Mouse (Mus musculus): ENCODE results near the gene Ap4m1. TPM values are rescaled to one million over a fixed set of nuclear protein-coding genes. Genes with fewer than 3 reads are reported as not detected.

Ap4m1 gene
- 27.2 TPM for polyA plus RNA-seq (2015; fragmentation: Illumina TruSeq; extraction: RNeasy Lipid Tissue Mini Kit (QIAGEN cat#74804); ENCODE audit: insufficient read depth, low replicate concordance)

DNA sequence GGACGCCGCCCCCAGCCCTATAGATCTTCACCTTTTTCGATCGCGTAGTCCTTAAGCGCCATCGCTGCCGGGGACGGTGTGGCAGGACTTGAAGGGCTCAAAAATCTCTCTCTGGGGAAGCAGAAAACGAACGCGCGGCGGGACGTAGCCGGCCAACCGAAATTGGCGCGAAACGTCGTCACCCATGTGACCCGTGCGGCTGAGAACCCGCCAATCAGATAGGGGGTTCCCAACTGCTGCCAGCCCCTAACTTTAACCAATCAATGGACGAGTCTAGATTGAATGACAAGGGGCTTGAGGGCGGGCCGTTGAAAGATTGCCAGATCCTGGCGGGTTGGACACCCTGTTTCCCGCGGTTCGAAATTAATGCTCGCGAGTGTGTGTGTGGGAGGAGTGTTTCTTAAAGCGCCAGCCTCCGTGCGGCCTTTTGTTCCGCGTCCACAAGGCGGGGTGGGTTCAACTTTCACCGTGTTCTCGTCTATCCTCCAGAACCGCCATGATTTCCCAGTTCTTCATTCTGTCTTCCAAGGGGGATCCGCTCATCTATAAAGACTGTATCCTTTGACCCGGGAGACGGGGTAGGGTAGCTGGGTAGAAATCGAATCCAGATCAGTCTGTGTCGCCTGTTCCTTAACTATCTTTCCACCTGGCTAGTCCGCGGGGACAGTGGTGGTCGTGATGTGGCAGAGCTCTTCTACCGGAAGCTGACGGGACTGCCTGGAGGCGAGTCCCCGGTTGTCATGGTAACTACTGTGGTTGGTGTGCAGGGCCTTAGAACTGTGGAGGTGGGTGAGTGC lies at the start of gene Ap4m1, which contains the start of gene Mcm7:
Ap4m1 (plus strand) TSS at position 308 of the 797 bp plus-strand sequence.
Mcm7 (minus strand) TSS at position 728 of the 797 bp plus-strand sequence.

DNA sequence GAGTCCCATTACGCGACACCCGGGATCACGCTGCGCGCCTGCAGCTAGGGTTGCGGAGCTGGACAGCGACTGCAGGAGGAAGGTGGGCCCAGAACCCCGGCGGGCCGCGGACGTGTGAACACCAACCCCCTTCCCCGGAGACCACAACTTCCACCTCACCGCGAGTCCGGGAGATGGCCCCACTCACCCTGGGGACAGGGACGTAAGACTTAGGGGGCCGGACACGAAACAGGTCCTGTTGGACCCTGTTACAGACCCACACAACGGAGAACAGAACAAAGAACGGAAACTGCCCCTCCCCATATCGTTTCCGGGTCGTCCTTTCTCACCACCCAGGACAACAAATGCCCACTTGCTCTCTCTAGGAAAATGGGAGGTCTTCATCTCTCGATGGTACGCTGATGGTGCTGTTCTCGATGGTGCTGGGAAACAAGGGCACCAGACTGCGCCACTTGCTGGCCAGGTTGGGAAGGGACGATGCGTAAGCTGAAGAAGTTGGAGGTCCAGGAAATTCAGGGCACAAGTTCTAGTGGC lies 16.3 kb upstream of the Ap4m1 start, which contains the start of gene Zfp113:
Zfp113 (minus strand) TSS at position 302 of the 534 bp plus-strand sequence.

DNA sequence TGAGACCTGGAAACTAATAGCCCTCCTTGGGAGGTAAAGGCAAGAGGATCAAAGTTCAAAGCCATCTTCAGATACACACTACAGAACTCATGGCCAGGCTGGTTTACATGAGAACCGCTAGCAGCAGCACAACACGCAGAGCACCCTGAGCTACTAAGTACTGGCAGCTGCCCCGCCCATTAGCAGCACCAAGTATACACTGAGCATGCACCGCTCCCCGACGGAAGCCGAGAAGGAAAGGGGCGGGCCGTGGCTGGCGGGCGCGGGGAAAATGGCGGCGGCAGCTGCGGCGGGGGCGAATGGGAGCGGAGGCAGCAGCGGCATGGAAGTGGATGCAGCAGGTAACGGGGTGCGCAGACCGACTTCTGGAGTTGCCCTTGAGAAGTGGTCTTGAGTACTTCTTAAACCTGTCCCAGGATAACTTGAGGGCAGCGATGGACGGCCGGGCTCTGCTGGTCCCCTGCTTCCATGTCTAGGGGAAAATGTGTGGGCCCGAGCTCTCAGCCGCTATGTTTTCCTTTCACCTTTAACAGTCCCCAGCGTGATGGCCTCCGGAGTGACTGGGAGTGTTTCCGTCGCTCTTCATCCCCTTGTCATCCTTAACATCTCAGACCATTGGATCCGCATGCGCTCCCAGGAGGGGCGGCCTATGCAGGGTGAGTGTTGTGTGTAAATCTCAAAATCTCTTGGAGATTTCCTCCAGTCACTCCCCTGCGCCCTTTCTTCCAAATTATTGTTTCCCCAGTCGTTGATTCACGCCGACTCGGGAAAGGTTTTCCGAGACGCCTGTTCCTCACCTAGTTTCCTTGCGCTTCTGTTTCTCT lies 10.7 kb upstream of the Ap4m1 start, which contains the start of gene Cops6:
Cops6 (plus strand) TSS at position 230 of the 824 bp plus-strand sequence.

DNA sequence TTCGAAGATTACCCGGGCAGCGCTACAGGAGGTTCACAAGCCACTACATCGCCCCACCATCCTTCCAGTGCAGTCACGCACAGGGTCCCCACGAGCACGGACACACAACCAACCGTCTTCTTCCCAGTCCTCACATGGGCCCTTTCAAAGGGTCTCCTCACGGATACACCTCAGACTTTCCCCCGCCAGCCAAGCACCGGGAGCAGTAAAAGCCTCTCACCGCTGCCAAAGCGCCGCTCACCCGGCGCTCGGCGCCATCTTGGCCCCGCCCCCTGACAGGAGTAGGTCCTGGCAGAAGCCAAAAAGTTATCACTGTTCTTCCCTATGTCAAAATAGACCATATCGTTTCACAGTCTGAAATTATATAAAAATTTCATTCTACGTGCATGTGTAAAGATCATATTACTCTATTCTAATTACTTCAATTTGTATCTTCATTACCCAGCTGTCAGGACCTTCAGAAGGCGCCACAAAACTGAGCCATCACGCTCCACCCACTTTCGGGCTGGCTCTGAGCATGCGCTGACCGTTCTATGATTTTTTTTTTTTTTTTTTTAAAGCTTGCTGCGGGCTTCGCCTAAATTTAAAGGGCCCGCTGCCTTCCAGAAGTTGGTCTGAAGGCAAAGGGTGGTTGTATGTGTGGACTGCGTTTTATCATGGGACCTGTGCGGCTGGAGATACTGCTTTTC lies 15.3 kb downstream of the Ap4m1 start, which contains the start of the genes Taf6 and Cnpy4:
Taf6 (minus strand) TSS at position 502 of the 689 bp plus-strand sequence.
Cnpy4 (plus strand) TSS at position 536 of the 689 bp plus-strand sequence.

DNA sequence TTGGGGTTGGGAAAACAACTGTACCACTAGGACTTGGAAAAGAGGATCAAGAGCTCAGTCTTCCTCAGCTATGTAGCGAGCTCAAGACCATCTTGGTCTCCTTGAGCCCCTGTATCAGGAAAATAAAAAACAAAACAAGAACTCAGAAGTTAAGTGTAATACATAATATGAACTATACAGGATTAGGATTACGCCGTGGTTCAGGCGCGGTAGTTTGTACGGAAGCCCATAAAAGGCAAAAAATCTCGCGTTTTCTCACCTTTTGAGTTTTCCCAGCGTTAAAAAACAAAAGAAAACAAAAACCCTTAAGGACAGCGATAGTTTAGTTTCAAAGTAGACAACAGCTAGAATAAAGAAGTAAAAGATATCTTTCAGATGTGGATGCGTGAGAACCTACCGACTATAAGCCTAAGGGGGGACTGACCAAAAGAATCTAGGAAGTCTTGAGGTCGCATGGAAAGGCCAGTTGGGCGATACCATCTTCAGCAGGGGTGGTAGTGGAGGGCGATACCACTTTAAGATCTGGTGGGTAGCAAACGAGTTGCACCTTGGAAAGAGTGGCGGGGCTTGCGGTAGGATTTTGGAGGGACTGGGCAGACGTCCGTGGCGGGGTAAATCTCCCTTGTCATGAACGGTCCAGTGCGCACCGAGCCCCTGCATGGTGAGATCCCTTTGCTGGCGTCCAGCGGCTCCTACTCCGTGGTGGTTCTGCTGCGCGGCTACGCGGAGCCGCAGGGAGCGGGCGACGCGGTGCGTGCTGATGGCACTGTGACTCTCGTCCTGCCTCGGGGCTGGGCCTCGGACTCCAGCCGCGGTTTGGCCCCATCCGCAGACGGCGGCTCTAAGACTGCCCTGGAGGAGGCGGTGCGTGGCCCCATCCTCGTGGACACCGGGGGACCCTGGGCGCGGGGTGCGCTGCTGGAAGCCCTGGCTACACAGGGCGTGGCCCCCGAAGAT lies 22.2 kb downstream of the Ap4m1 start, which contains the start of gene Mblac1:
Mblac1 (plus strand) TSS at position 544 of the 957 bp plus-strand sequence.

DNA sequence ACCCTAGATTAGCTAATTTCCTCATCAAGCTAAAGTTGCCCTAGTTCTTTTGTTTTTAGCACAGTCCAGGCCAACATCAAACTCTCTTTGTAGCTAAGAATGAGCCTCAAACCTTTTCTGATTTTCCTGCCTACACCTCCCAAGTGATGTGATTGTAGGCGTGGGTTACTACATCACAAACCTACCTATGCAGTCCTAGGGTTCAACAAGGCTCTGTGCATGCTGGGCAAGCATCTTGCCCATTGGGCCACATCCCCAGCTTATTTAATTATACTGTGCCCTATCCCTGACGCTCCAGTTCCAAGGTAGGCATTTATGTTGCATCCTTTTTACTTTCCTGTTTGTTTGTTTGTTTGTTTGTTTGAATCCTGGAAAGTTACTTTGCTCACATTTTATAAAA lies 53.9 kb downstream of the Ap4m1 start, which contains the start of gene Nxpe5:
Nxpe5 (plus strand) TSS at position 199 of the 400 bp plus-strand sequence.

Other genes with a start within 250 kb of the Ap4m1 start
- not detected for gene Gjc3, start 208.9 kb upstream of the Ap4m1 start, polyA plus RNA-seq (2015; fragmentation: Illumina TruSeq; extraction: RNeasy Lipid Tissue Mini Kit (QIAGEN cat#74804); ENCODE audit: insufficient read depth, low replicate concordance)
- not detected for gene Azgp1, start 190.5 kb upstream of the Ap4m1 start, polyA plus RNA-seq (2015; fragmentation: Illumina TruSeq; extraction: RNeasy Lipid Tissue Mini Kit (QIAGEN cat#74804); ENCODE audit: insufficient read depth, low replicate concordance)
- gene Smok3a, start 150.7 kb upstream of the Ap4m1 start, polyA plus RNA-seq (2015; fragmentation: Illumina TruSeq; extraction: RNeasy Lipid Tissue Mini Kit (QIAGEN cat#74804); ENCODE audit: insufficient read depth, low replicate concordance): not detected
- gene Smok3b, start 150.6 kb upstream of the Ap4m1 start, polyA plus RNA-seq (2015; fragmentation: Illumina TruSeq; extraction: RNeasy Lipid Tissue Mini Kit (QIAGEN cat#74804); ENCODE audit: insufficient read depth, low replicate concordance): not detected
- gene Smok3c, start 118.8 kb upstream of the Ap4m1 start, polyA plus RNA-seq (2015; fragmentation: Illumina TruSeq; extraction: RNeasy Lipid Tissue Mini Kit (QIAGEN cat#74804); ENCODE audit: insufficient read depth, low replicate concordance): not detected
- 13.1 TPM for gene Zkscan1, start 86.9 kb upstream of the Ap4m1 start, polyA plus RNA-seq (2015; fragmentation: Illumina TruSeq; extraction: RNeasy Lipid Tissue Mini Kit (QIAGEN cat#74804); ENCODE audit: insufficient read depth, low replicate concordance)
- 19.8 TPM for gene Zscan21, start 55.1 kb upstream of the Ap4m1 start, polyA plus RNA-seq (2015; fragmentation: Illumina TruSeq; extraction: RNeasy Lipid Tissue Mini Kit (QIAGEN cat#74804); ENCODE audit: insufficient read depth, low replicate concordance)
- gene Zfp113, start 16.3 kb upstream of the Ap4m1 start, polyA plus RNA-seq (2015; fragmentation: Illumina TruSeq; extraction: RNeasy Lipid Tissue Mini Kit (QIAGEN cat#74804); ENCODE audit: insufficient read depth, low replicate concordance): 13.6 TPM
- gene Cops6, start 10.9 kb upstream of the Ap4m1 start, polyA plus RNA-seq (2015; fragmentation: Illumina TruSeq; extraction: RNeasy Lipid Tissue Mini Kit (QIAGEN cat#74804); ENCODE audit: insufficient read depth, low replicate concordance): 87.2 TPM
- 78.9 TPM for gene Mcm7, start 420 bp downstream of the Ap4m1 start, polyA plus RNA-seq (2015; fragmentation: Illumina TruSeq; extraction: RNeasy Lipid Tissue Mini Kit (QIAGEN cat#74804); ENCODE audit: insufficient read depth, low replicate concordance)
- gene Taf6, start 15.4 kb downstream of the Ap4m1 start, polyA plus RNA-seq (2015; fragmentation: Illumina TruSeq; extraction: RNeasy Lipid Tissue Mini Kit (QIAGEN cat#74804); ENCODE audit: insufficient read depth, low replicate concordance): 25.7 TPM
- gene Cnpy4, start 15.5 kb downstream of the Ap4m1 start, polyA plus RNA-seq (2015; fragmentation: Illumina TruSeq; extraction: RNeasy Lipid Tissue Mini Kit (QIAGEN cat#74804); ENCODE audit: insufficient read depth, low replicate concordance): 29.8 TPM
- 1.4 TPM for gene Mblac1, start 22.3 kb downstream of the Ap4m1 start, polyA plus RNA-seq (2015; fragmentation: Illumina TruSeq; extraction: RNeasy Lipid Tissue Mini Kit (QIAGEN cat#74804); ENCODE audit: insufficient read depth, low replicate concordance)
- 2.1 TPM for gene Nxpe5, start 53.9 kb downstream of the Ap4m1 start, polyA plus RNA-seq (2015; fragmentation: Illumina TruSeq; extraction: RNeasy Lipid Tissue Mini Kit (QIAGEN cat#74804); ENCODE audit: insufficient read depth, low replicate concordance)
- 18.6 TPM for gene Lamtor4, start 83.5 kb downstream of the Ap4m1 start, polyA plus RNA-seq (2015; fragmentation: Illumina TruSeq; extraction: RNeasy Lipid Tissue Mini Kit (QIAGEN cat#74804); ENCODE audit: insufficient read depth, low replicate concordance)
- gene BC037034, start 92.0 kb downstream of the Ap4m1 start, polyA plus RNA-seq (2015; fragmentation: Illumina TruSeq; extraction: RNeasy Lipid Tissue Mini Kit (QIAGEN cat#74804); ENCODE audit: insufficient read depth, low replicate concordance): 30.6 TPM
- gene Gal3st4, start 100.8 kb downstream of the Ap4m1 start, polyA plus RNA-seq (2015; fragmentation: Illumina TruSeq; extraction: RNeasy Lipid Tissue Mini Kit (QIAGEN cat#74804); ENCODE audit: insufficient read depth, low replicate concordance): 0.12 TPM
- not detected for gene Gm43720, start 108.0 kb downstream of the Ap4m1 start, polyA plus RNA-seq (2015; fragmentation: Illumina TruSeq; extraction: RNeasy Lipid Tissue Mini Kit (QIAGEN cat#74804); ENCODE audit: insufficient read depth, low replicate concordance)
- 3.7 TPM for gene Gpc2, start 108.0 kb downstream of the Ap4m1 start, polyA plus RNA-seq (2015; fragmentation: Illumina TruSeq; extraction: RNeasy Lipid Tissue Mini Kit (QIAGEN cat#74804); ENCODE audit: insufficient read depth, low replicate concordance)
- 2.2 TPM for gene Stag3, start 108.2 kb downstream of the Ap4m1 start, polyA plus RNA-seq (2015; fragmentation: Illumina TruSeq; extraction: RNeasy Lipid Tissue Mini Kit (QIAGEN cat#74804); ENCODE audit: insufficient read depth, low replicate concordance)
- gene Pvrig, start 170.0 kb downstream of the Ap4m1 start, polyA plus RNA-seq (2015; fragmentation: Illumina TruSeq; extraction: RNeasy Lipid Tissue Mini Kit (QIAGEN cat#74804); ENCODE audit: insufficient read depth, low replicate concordance): 6.7 TPM